Mouse (Mus musculus): ENCODE data around the gene Dctn2. TPM values are rescaled to one million over a fixed set of nuclear protein-coding genes. Genes with fewer than 3 reads are reported as not detected.

Gene Dctn2
- polyA plus RNA-seq, 1 experiment from 2014 or later, result 345 TPM

DNA sequence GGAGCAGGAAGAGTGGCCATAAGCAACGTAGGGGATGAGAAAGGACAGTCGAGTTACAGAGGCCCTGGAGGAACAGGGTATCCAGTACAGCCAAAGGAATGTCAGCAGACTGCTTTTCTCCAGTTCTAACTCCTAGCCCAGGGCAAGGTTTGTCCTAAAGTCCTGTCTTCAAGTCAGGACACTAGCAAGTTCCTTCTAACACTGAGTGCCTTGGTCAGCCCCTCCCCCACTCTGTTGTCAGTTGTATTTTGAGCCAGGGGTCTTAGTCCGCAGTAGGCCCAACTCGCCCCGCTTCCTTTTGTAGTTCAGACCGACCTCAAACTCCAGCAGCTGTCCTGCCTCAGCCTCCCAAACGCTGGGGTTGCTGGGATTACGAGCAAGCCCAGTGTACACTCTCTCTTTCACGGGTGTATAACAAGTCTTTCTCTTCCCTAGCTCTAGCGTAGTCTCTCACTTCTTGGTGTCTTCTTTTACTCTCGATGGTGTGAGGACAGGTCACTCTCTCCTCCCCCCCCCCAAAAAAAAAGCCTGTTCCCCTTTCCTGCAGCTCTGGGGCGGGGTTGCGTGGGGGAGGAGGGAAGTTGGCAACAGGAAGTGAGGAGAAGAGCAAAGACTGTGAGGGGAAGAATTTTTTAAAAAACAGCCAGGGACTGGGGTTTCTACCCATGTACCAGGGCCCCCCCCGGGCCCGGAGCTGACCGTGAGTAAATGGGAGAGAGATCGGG, 57.1 kb downstream of the Dctn2 start:
- Histone ChIP-seq H3K4me2 (ENCODE audit: low read length) (no peak overlapping the region), H3K27me3 (ENCODE audit: control insufficient read depth, insufficient read depth, low read depth, low read length) (peaks cover 47% of the 10 kb centered on the region), H3K4me1 (ENCODE audit: control insufficient read depth, insufficient read depth, low read length) (peaks cover 7% of the 10 kb centered on the region), H3K36me3 (ENCODE audit: control insufficient read depth, insufficient read depth, low read length) (no peaks in the 10 kb centered on the region), H3K9ac (ENCODE audit: low read depth, low read length) (no peak overlapping the region), H3K27ac (ENCODE audit: low read length) (no peak overlapping the region), H3K4me3 (ENCODE audit: low read depth, low read length) (no peak overlapping the region), H3K9me3 (replicated peaks; ENCODE audit: control insufficient read depth, low read length, poor library complexity, severe bottlenecking) (no peaks in the 10 kb centered on the region)
- ATAC-seq, result no peak
- 77% methylated on average over 15 of the region's 17 CpGs for WGBS

DNA sequence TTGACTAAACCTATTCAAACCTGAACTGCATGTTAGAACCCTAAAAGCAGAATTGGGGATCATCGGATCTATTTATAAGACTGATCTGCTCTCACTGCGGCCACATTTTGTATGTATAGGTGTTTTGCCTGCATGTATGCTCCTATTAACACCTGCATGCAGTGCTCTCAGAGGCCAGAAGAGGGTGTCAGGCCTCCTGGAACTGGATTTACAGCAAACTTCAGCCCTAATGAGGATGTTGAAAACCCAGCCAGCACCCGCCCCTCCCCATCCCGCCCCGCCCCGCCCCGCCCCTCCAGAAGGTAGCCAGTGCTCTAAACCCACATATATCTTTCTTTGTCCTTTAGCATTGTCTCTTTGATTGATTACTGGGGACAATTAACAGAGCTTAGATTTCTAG, 58.3 kb downstream of the Dctn2 start:
- Histone ChIP-seq H3K4me2 (ENCODE audit: low read length) (no peak overlapping the region), H3K4me1 (ENCODE audit: control insufficient read depth, insufficient read depth, low read length) (peaks cover 7% of the 10 kb centered on the region), H3K27ac (ENCODE audit: low read length) (no peak overlapping the region), H3K27me3 (ENCODE audit: control insufficient read depth, insufficient read depth, low read depth, low read length) (peaks cover 58% of the 10 kb centered on the region), H3K4me3 (ENCODE audit: low read depth, low read length) (no peak overlapping the region), H3K9me3 (replicated peaks; ENCODE audit: control insufficient read depth, low read length, poor library complexity, severe bottlenecking) (no peaks in the 10 kb centered on the region), H3K36me3 (ENCODE audit: control insufficient read depth, insufficient read depth, low read length) (no peaks in the 10 kb centered on the region), H3K9ac (ENCODE audit: low read depth, low read length) (no peak overlapping the region)
- no peak for ATAC-seq
- 16% methylated on average over 6 of the region's 7 CpGs for WGBS

GRCm38 (mm10) chr10:127325454-127326016, 59.4 kb downstream of the Dctn2 start:
- Histone ChIP-seq H3K4me1 (ENCODE audit: control insufficient read depth, insufficient read depth, low read length) (peaks cover 7% of the 10 kb centered on the region), H3K4me2 (ENCODE audit: low read length) (peak overlapping the region; percentile 62; the same call in 1 of the 2 replicates), H3K9me3 (replicated peaks; ENCODE audit: control insufficient read depth, low read length, poor library complexity, severe bottlenecking) (no peaks in the 10 kb centered on the region), H3K9ac (ENCODE audit: low read depth, low read length) (no peak overlapping the region), H3K27me3 (ENCODE audit: control insufficient read depth, insufficient read depth, low read depth, low read length) (peaks cover 61% of the 10 kb centered on the region), H3K4me3 (ENCODE audit: low read depth, low read length) (no peak overlapping the region), H3K36me3 (ENCODE audit: control insufficient read depth, insufficient read depth, low read length) (no peaks in the 10 kb centered on the region), H3K27ac (ENCODE audit: low read length) (no peak overlapping the region)
- ATAC-seq, result no peak
- WGBS, result 36% methylated on average over 14 of the region's 14 CpGs

- ATAC-seq, result no peak
- no peak overlapping the region for H3K27ac ChIP-seq (ENCODE audit: low read length)
- H3K4me1 ChIP-seq (ENCODE audit: control insufficient read depth, insufficient read depth, low read length), result peaks cover 7% of the 10 kb centered on the region
- H3K4me2 ChIP-seq (ENCODE audit: low read length), result peak overlapping the region; percentile 62
- H3K36me3 ChIP-seq (ENCODE audit: control insufficient read depth, insufficient read depth, low read length), result no peaks in the 10 kb centered on the region
- H3K4me3 ChIP-seq (ENCODE audit: low read depth, low read length), result peak overlapping the region; percentile 32
- peaks cover 61% of the 10 kb centered on the region for H3K27me3 ChIP-seq (ENCODE audit: control insufficient read depth, insufficient read depth, low read depth, low read length)
- no peaks in the 10 kb centered on the region for H3K9me3 ChIP-seq (replicated peaks; ENCODE audit: control insufficient read depth, low read length, poor library complexity, severe bottlenecking)
- H3K9ac ChIP-seq (ENCODE audit: low read depth, low read length), result peak overlapping the region; percentile 0
- WGBS, result under 1% methylated on average over 54 of the region's 54 CpGs
Measured at GRCm38 (mm10) chr10:127326017-127326801, 60.0 kb downstream of the Dctn2 start.

GRCm38 (mm10) chr10:127326828-127327227, 60.7 kb downstream of the Dctn2 start:
- H3K4me1 ChIP-seq (ENCODE audit: control insufficient read depth, insufficient read depth, low read length), result peaks cover 7% of the 10 kb centered on the region
- peak overlapping the region; percentile 32 for H3K4me3 ChIP-seq (ENCODE audit: low read depth, low read length)
- H3K4me2 ChIP-seq (ENCODE audit: low read length), result peak overlapping the region; percentile 62
- no peak for ATAC-seq
- H3K27me3 ChIP-seq (ENCODE audit: control insufficient read depth, insufficient read depth, low read depth, low read length), result peaks cover 61% of the 10 kb centered on the region
- 6% methylated on average over 29 of the region's 29 CpGs for WGBS
- 0 out of 2 replicates have a peak overlapping the region, but pooled peaks have one; percentile 0 for H3K9ac ChIP-seq (ENCODE audit: low read depth, low read length)
- no peaks in the 10 kb centered on the region for H3K36me3 ChIP-seq (ENCODE audit: control insufficient read depth, insufficient read depth, low read length)
- no peaks in the 10 kb centered on the region for H3K9me3 ChIP-seq (replicated peaks; ENCODE audit: control insufficient read depth, low read length, poor library complexity, severe bottlenecking)
- H3K27ac ChIP-seq (ENCODE audit: low read length), result no peak overlapping the region

DNA sequence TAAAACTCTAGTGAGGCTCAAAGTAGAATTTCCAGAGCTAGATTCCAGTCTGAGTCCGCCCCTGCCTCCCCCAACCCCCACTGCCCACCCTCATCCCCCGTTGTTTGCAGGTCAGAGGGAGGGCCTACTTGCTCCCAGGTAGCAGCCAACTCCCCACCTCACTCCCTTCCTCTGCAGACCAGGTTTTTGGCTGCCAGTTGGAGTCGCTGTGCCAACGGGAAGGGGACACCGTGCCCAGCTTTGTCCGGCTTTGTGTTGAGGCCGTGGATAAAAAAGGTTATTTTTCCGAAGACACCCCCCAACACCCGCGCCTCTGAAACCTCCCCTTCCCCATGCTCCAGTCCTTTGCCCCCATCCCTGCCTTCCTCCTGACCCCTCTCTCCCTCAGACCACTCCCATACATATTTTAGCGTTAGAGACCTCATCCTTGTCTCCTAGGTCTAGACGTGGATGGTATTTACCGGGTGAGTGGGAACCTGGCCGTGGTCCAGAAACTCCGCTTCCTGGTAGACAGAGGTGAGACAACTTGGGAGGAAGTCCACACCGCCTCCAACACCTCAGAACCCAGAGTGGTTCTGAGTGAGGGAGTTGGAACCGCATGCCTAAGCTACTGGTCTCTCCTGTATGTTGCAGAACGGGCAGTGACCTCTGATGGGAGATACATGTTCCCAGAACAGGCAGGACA, 61.4 kb downstream of the Dctn2 start:
- no peak overlapping the region for H3K4me3 ChIP-seq (ENCODE audit: low read depth, low read length)
- H3K27me3 ChIP-seq (ENCODE audit: control insufficient read depth, insufficient read depth, low read depth, low read length), result peaks cover 61% of the 10 kb centered on the region
- no peak for ATAC-seq
- H3K36me3 ChIP-seq (ENCODE audit: control insufficient read depth, insufficient read depth, low read length), result no peaks in the 10 kb centered on the region
- no peak overlapping the region for H3K27ac ChIP-seq (ENCODE audit: low read length)
- WGBS, result 48% methylated on average over 18 of the region's 18 CpGs
- H3K4me2 ChIP-seq (ENCODE audit: low read length), result no peak overlapping the region
- no peaks in the 10 kb centered on the region for H3K9me3 ChIP-seq (replicated peaks; ENCODE audit: control insufficient read depth, low read length, poor library complexity, severe bottlenecking)
- no peak overlapping the region for H3K9ac ChIP-seq (ENCODE audit: low read depth, low read length)
- H3K4me1 ChIP-seq (ENCODE audit: control insufficient read depth, insufficient read depth, low read length), result peaks cover 7% of the 10 kb centered on the region

DNA sequence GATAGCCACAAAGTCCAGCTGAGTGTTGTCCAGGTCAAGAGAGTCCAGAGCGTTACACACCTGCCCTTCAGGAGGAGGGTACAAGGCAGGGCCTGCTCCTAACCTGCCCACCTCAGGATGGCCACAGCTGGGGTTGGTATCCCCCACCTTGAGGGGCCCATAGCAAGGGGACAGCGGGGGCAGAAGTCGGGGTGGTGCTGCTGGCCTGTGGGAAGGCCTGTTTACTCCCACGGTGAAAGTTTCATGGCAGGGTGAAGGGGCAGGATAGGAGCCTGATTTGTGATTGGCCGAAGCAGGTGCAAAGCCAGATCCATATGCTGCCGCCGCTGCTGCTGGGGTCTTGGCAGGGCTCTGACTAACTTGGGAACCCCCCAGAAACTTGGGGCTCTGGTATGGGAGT, 64.0 kb downstream of the Dctn2 start:
- Histone ChIP-seq H3K4me1 (ENCODE audit: control insufficient read depth, insufficient read depth, low read length) (peaks cover 7% of the 10 kb centered on the region), H3K27me3 (ENCODE audit: control insufficient read depth, insufficient read depth, low read depth, low read length) (peaks cover 37% of the 10 kb centered on the region), H3K9me3 (replicated peaks; ENCODE audit: control insufficient read depth, low read length, poor library complexity, severe bottlenecking) (no peaks in the 10 kb centered on the region), H3K4me2 (ENCODE audit: low read length) (no peak overlapping the region), H3K27ac (ENCODE audit: low read length) (no peak overlapping the region), H3K36me3 (ENCODE audit: control insufficient read depth, insufficient read depth, low read length) (no peaks in the 10 kb centered on the region), H3K4me3 (ENCODE audit: low read depth, low read length) (no peak overlapping the region), H3K9ac (ENCODE audit: low read depth, low read length) (no peak overlapping the region)
- no peak for ATAC-seq
- 88% methylated on average over 5 of the region's 7 CpGs for WGBS

All from midbrain, embryonic 16.5 days (tissue).